Mouse (Mus musculus) layer of hippocampus, postnatal 25 days (tissue): Measurements from ENCODE around the gene Kif23. TPM values are rescaled to one million over a fixed set of nuclear protein-coding genes. Genes with fewer than 3 reads are reported as not detected.

Source experiments
- DNase-seq, 2 experiments: peaks; one replicate each; pipeline ENCODE4 v3.0.0; 2022; ENCODE audit warnings: mixed read lengths in 2 of 2, low spot score in 1 of 2; ENCODE audit errors: extremely low spot score in 1 of 2
- total RNA-seq, 2 experiments: library from RNA; stranded (reverse); gene quantifications; 2 replicates each; pipeline ENCODE4 v1.2.3; 2021

The Kif23 gene
- total RNA-seq, 2 experiments from 2014 or later: 0.85 to 2.6 TPM

DNA sequence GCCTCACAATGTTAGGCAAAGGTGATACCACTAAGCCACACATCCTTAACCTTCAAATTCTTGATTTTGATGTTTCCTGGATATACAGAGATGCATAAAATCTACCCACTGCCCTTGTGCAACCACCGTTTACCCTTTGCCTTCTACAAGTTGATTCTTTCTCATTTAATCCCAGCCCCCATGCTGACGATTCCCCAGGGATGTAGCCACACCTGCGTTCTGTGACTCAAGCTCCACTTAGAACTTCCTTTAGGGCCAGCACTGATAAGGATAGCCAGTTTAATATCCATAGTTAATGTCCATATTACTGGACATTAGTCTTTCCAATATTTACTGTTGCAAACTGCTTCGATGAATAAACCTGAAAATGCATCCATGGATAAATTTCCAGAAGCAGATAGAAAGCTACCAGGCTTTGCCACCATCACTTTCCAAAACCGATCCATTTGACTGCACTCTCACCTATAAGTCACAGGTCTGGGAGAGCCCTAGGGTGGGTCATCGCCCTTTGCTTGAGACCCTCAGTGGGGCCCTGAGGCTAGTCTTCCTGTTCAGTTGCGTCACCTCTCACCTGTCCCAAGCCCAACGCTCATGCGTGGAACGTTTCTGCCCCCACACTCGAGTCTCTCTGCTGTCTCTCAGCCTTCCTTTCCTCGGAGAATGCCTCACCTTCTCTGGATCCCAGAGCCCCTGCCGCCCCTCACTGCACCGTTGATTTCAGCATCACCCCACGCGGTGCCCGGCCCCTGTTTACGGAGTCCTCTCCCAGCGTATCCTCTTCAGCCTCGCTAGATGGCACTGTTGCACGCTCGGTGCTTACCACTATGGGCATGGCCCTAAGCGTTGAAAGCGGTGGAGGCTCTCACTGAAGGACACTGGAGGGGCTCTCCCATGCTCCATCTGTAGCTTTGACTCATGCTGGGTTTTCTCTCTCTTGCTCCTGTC lies 1.1 kb upstream of the Kif23 start:
- peak; percentile 65 to 76 for DNase-seq

DNA sequence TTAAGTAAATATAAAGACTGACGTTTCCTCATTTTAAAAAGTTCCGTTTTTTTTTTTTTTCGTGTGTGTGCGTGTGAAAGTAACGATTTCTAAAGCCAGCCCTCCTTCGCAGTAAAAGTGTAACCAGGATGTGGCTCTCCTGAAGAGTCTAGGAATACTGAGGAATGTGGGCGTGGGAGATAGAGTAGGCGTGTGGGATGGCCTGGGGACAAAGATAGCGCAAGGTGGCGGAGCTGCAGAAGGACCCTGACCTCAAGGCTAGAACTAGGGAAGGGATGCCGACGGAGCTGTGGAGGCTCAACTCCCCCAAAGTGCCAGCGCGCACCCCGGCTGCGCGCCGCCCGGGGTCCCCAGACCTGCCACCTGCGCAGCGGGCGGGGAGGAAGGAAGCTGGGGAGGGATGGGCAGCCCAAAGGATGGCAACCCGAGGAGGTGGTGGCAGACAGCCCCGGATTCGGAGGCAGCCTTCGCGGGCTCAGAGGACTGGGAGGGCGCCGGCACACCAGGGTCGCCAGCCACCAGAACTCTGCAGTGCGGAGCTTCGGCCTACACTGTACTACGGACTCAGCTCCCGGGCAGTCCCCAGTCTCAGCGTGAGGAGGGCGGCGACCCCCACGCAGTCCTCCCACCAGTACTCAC lies 482 bp downstream of the Kif23 start:
- no peak for DNase-seq

DNA sequence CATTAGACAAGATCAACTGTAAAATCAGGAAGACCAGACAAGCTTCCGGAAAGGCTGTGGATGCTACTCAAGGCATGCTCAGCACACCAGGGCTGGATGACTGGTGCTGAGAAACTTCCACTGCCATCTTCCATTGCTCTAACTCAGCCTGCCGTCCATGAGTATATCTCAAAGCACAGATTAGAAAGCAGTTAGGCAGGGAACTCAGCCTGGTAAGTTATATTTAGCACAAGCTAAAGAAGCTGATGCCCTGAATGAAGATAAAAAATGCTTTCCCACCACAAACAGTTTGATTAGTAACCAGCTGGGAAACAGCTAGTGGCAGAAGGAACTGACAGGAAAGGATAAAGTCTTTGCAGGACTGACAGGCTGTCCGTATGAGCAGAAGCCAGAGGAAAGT lies 5.5 kb downstream of the Kif23 start:
- no peak for DNase-seq

DNA sequence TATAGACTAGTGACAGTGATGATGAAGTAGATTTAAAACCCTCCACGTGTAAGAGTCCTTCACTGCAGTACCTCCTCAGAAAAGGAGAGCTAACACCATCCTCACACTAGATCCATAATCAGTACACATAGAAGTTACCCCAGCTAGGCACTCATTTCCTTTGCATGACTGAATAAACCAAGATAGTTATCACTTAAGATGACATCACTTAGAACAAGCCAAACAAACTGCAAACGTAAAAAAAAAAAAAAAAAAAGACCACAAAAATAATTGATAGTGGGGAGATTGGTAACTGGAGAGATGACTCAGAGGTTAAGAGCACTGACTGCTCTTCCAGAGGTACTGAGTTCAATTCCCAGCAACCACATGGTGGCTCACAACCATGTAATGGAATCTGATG lies 13.2 kb downstream of the Kif23 start:
- no peak for DNase-seq

- DNase-seq: no peak
Measured at GRCm38 (mm10) chr9:61932009-61932408, 14.6 kb downstream of the Kif23 start.

DNA sequence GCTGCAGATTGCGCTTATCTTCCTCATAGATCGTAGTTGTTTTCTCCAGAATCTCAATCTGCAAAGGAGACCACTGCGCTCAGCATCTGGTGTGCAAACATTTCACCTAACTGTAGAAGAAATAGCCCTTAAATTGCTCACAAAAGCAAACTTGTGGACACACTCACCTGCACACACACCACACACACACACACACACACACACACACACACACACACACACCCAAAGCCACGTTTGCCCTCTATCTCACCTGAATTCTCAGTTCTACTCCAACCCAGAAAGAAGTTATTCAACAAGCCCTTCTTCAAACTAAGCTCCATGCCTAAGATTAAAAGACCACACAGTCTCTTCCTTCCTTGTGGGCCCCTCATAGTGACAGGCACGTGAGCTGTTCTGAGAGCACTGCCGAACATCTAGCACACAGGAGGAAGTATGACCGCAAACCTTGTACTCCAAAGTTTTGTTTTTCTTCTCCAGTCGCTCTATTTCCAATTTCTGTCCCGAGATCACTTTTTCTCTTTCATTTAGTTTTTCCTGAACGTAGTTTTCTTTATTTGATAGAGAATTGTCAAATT lies 21.4 kb downstream of the Kif23 start:
- DNase-seq: no peak

- no peak for DNase-seq
Measured at GRCm38 (mm10) chr9:61920331-61920730, 26.2 kb downstream of the Kif23 start.

GRCm38 (mm10) chr9:61919464-61919863 lies 27.1 kb downstream of the Kif23 start:
- DNase-seq: no peak

DNA sequence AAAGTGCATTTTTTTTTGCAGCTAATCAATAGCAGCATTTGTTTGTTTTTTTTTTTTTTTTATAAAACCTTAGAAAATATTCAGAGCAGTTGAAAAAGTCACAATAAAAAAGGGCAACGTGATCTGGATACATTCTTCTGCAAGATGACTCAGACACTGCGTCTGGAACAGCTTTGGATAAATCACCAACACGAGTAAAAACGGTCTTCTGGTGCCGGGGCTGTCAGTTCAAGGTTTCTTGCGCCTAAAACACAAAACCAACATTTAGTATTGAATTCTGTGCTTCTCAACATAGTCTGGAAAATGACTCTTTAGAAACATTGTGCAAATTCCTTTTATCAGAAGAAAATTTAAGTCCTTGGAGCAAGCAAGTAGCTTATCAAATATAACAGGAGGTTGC lies 29.1 kb downstream of the Kif23 start:
- DNase-seq: no peak

DNA sequence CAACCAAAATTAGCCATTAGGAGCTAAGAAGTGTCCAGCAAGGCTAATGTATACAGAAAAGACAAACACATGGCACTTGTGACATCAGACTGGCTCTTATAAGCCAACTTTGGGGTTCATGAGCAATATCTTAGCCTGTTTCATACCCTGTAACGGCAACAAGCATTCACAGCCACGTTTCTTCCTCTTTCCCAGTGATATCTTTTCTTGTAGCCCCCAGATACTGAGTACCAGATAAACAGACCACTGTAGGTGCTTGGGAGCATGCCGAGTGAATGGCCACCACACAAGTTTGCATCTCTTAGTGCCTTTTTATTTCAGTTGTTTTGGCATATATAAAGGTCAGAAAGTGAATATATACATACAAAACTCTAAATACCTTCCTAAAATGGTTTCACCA lies 29.6 kb downstream of the Kif23 start:
- DNase-seq: no peak

DNA sequence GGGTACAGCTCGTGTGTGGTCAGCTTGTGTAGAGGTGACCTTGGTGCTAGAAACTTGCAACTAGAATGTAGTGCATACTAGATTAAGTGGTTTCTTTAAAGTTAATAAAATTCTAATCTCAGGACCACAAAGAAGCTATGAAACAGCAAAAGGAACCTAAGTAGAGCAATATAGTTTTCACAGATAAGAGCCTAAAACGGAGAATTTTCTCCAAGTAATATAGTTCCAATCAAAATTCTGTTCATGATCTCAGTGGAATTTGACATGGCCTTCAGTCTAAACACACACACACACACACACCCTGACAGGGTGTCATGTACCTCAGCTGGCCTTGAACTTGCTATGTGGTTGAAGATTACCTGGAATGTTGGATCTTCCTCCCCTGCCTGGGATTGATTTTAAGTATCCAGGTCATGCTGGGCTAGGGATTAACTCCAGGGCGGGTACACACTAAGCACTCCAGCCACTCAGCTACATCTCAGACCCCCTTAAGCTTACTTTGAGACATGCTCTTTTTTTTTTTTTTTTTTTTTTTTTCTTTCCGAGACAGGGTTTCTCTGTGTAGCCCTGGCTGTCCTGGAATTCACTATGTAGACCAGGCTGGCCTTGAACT lies 31.1 kb downstream of the Kif23 start:
- no peak for DNase-seq

- DNase-seq: no peak
Measured at GRCm38 (mm10) chr9:61914917-61915300, 31.7 kb downstream of the Kif23 start.

DNA sequence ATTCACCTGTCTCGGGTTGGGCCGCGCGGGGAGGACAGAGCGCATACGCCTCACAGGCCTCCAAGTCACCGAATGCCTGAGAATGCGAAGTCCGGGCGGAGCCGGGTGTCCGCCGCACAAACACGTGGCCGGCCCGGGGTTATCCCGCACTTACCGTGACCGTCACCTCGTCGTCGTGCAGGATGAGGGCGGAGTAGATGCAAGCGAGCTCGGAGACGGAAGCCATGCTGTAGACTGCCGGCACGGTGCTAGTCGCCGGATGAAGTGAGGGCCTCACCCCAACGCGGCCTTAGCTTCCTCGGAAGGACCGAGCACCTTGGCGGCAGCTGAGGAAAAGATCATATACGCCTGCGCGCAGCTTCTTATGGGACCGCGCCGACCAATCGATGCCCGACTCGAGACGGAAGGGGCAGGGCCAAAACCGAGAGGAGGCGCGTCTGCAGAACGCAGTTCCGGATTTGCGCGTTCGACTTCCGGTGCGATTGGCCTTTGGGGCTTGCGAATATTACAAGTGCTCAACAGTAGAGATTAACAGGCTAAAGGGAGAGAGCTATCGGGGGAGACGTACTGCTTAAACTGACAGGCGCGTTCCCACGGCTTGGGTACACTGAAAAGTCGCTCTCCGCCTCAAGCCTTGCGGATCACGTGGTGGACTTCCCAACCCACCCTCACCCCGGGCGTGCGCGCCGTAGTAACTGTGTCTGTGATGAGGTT lies 32.2 kb downstream of the Kif23 start, which contains the start of gene Rplp1:
TSS of gene Rplp1 (minus strand) at position 340 of the 714 bp plus-strand sequence.
- DNase-seq: peak; percentile 86 to 89

GRCm38 (mm10) chr9:61911300-61912128 lies 35.1 kb downstream of the Kif23 start:
- DNase-seq: no peak

DNA sequence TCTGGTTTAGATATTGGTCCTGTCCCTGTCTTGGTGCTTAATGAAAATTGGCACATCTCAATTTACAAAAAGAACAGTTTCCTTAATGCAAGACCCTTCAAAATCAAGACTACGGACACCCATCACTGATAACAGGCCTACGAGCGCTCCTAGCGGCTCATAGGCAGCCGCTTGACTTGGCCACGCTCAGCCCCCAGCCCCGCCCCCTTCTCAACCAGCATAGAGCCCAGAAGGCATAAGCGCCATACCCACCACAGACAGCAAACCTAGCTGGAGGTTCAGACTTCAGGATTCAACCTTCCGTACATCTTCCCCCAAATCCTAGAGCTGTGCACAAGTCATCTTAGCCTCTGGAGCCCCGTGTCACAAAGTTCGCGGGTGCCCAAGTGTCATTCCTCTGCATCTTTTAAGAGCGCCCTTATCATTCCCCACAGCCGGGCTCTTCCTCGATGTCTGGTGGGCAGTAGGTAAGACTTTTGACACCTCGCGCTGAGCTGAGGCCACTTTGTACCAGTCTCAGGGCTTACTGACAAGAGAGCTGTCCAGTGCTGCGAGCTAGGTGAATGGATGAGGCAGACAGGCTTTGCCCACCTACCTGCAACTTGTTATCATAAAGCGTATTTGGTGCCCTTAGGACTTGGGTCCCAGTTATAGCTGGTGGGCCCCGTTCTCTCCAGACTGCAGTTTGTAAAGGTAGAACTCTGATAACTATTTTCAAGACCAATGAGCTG lies 35.9 kb downstream of the Kif23 start:
- DNase-seq: no peak

DNA sequence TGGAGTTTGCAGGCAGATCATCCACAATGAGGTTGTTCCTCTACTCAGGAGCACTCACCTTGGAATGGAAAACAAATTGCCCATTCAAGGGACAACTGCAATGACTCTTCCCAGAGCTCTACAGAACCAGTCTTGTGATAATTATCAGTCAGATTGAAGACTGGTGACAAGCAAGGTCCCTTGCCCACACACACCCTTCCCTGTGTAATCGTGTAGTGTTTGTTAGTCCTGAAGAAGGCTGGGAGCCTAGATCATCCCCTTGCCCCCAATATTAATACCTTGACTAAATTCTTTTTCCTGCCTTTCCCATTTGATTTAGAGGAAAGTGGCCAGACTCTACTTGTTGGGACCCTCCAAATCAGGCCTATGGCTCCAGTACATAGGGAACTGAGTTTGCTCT lies 36.9 kb downstream of the Kif23 start:
- no peak for DNase-seq

- no peak for DNase-seq
Measured at GRCm38 (mm10) chr9:61908832-61909407, 37.7 kb downstream of the Kif23 start.

DNA sequence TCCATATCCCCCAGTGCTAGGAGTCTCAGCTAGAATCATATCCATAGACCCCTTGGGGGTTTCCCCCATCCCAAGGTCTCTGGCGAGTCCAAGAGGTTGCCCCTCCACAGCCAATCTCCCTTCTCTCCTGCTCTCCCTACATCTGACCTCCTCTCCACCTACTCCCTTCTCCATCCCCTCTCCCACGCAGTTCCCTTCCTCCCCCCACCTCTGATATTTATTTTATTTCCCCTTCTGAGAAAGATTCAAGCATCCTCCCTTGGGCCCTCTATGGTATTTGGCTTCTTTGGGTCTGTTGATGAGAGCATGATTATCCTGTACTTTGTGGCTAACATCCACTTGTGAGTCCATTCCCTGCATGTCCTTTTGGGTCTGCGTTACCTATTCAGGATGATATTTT lies 38.2 kb downstream of the Kif23 start:
- DNase-seq: no peak
